Mouse (Mus musculus) lung, embryonic 16.5 days (tissue): ENCODE data around the gene Syne1. TPM values are rescaled to one million over a fixed set of nuclear protein-coding genes. Genes with fewer than 3 reads are reported as not detected.

Source experiments
- ATAC-seq: fragments of 200-750 bp; cut with Nextera tagmentation; 2 replicates; pipeline ENCODE4 v1.8.0; 2017; ENCODE audit warnings: low read depth, mild to moderate bottlenecking, moderate library complexity
- H3K27ac ChIP-seq: fragments of 300-500 bp; sonication (generic); 2 replicates; pipeline ENCODE4 v1.5.1; 2014; ENCODE audit warnings: mild to moderate bottlenecking, control low read depth, low read length
- H3K27me3 ChIP-seq: fragments of 300-500 bp; sonication (generic); 2 replicates; pipeline ENCODE4 v1.6.1; 2014; ENCODE audit warnings: low read depth, low read length, mixed read lengths; ENCODE audit not compliant: control insufficient read depth, insufficient read depth
- H3K36me3 ChIP-seq: fragments of 300-500 bp; sonication (generic); 2 replicates; pipeline ENCODE4 v1.6.1; 2014; ENCODE audit warnings: low read length; ENCODE audit not compliant: control insufficient read depth, insufficient read depth
- H3K4me1 ChIP-seq: fragments of 300-500 bp; sonication (generic); replicated peaks from 2 replicates; pipeline ENCODE4 v1.6.1; 2014; ENCODE audit warnings: low read length, mixed read lengths; ENCODE audit not compliant: control insufficient read depth, insufficient read depth
- H3K4me2 ChIP-seq: fragments of 300-500 bp; sonication (generic); 2 replicates; pipeline ENCODE4 v1.6.1; 2014; ENCODE audit warnings: low read depth, low read length, control low read depth
- H3K4me3 ChIP-seq: fragments of 300-500 bp; sonication (generic); 2 replicates; pipeline ENCODE4 v1.5.1; 2014; ENCODE audit warnings: mild to moderate bottlenecking, low read length, control low read depth
- H3K9ac ChIP-seq: fragments of 300-500 bp; sonication (generic); 2 replicates; pipeline ENCODE4 v1.6.1; 2014; ENCODE audit warnings: low read length, control low read depth
- H3K9me3 ChIP-seq: fragments of 300-500 bp; sonication (generic); 2 replicates; pipeline ENCODE4 v1.6.1; 2016; ENCODE audit warnings: low read length; ENCODE audit not compliant: control insufficient read depth
- WGBS: fragments of 180-500 bp; shearing (Covaris S2); extraction: QIAGEN DNeasy Blood & Tissue Kit; methylation state at CpG from one replicate; pipeline ENCODE4 v1.1.7; 2014; 5-methylcytosine and 5-hydroxymethylcytosine counted together
- polyA plus RNA-seq: library from polyadenylated mRNA; unstranded; fragments of >200 nt; fragmentation: Nextera tagmentation; extraction: Ambion mirVana; gene quantifications from 2 replicates; pipeline ENCODE4 v1.2.1, GENCODE M21; 2015

Gene Syne1
- polyA plus RNA-seq, 1 experiment from 2014 or later: 4.3 TPM

DNA sequence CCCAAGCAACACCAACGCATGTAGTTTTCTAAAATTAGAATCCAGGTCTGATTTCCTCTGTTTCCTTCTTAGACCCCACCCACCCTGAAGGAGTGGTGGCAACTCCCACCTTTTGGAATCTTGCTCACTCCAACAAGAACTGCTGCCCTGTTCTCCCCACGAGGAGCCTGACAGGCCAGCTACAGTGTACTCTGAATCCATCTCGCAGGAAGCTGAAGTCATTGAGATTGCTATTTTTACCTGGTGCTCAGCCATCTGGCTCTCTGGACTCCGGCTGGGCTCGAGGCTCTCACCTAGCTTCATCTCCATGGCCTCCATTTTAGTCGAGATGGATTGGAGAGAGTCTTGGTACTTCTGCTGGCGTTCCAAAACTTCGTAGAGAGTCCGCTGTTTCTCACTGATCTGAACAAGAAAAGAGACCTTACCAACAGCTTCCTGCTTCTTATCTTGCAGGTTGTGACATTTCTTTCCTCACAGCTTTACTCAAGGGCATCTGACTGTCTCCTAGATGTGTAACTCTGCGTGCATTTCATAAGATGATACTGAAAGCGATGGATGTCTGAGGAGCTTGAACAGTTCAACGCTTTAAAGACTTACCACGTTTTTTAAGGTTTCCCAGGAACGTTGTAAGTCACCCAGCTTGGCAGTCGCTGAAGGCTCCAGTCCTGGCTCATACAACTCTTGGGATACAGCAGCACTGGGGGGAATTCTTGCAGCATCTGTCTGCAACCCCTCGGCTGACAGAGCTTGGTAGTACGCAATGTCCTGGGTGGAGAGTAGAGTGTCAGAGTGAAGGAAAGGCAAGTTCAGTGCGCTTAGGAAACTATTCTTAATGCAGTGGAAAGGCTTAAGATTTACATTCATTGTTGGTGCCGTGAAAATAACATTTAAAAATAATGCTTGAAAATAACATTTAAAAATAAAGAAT is 365.9 kb downstream of the Syne1 start:
- Histone ChIP-seq H3K36me3 (no peaks in the 10 kb centered on the region; the same call in 1 of the 2 replicates), H3K27me3 (no peaks in the 10 kb centered on the region), H3K4me1 (peaks cover 3% of the 10 kb centered on the region; the same call in 1 of the 2 replicates), H3K27ac (no peak overlapping the region), H3K9me3 (no peaks in the 10 kb centered on the region), H3K4me2 (no peak overlapping the region), H3K4me3 (no peak overlapping the region), H3K9ac (no peak overlapping the region)
- 62% methylated on average over 19 of the region's 19 CpGs for WGBS
- no peak for ATAC-seq

DNA sequence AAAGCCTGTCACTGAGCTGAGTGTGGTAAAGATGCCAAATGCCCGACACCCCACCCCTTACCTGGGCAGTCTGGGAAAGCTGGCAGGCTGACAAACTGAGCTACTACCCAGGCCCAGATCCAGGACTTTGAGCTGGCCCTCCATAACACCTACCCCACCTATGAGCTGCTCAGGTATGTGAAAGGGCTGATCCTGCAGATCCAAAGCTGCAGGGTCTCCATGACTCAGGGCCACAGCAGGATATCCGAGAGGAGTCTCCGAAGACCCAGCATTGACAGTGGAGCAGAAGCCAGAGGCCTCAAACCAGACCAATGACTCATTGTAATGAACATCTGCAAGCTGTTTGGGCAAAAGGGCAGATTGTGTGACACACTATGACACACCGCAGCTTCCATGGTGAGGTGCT is 369.5 kb downstream of the Syne1 start:
- no peaks in the 10 kb centered on the region for H3K27me3 ChIP-seq
- H3K27ac ChIP-seq: no peak overlapping the region
- no peaks in the 10 kb centered on the region; the same call in 1 of the 2 replicates for H3K36me3 ChIP-seq
- no peak for ATAC-seq
- no peak overlapping the region for H3K4me3 ChIP-seq
- no peak overlapping the region for H3K9ac ChIP-seq
- H3K4me2 ChIP-seq: no peak overlapping the region
- WGBS: 82% methylated on average over 4 of the region's 4 CpGs
- no peaks in the 10 kb centered on the region for H3K9me3 ChIP-seq
- peaks cover 5% of the 10 kb centered on the region; the same call in 1 of the 2 replicates for H3K4me1 ChIP-seq

- Histone ChIP-seq H3K4me3 (no peak overlapping the region), H3K4me1 (peaks cover 2% of the 10 kb centered on the region; the same call in 1 of the 2 replicates), H3K36me3 (no peaks in the 10 kb centered on the region; the same call in 1 of the 2 replicates), H3K27ac (no peak overlapping the region), H3K4me2 (no peak overlapping the region), H3K9me3 (no peaks in the 10 kb centered on the region), H3K27me3 (no peaks in the 10 kb centered on the region), H3K9ac (no peak overlapping the region)
- ATAC-seq: no peak
- WGBS: 76% methylated on average over 3 of the region's 3 CpGs
Measured at GRCm38 (mm10) chr10:5179891-5180290, 371.4 kb downstream of the Syne1 start.

- ATAC-seq: no peak
- 36% methylated on average over 9 of the region's 9 CpGs for WGBS
- Histone ChIP-seq H3K9ac (no peak overlapping the region), H3K4me2 (no peak overlapping the region), H3K27ac (no peak overlapping the region), H3K4me1 (peaks cover 2% of the 10 kb centered on the region; the same call in 1 of the 2 replicates), H3K9me3 (no peaks in the 10 kb centered on the region), H3K27me3 (no peaks in the 10 kb centered on the region), H3K4me3 (no peak overlapping the region), H3K36me3 (no peaks in the 10 kb centered on the region; the same call in 1 of the 2 replicates)
Measured at GRCm38 (mm10) chr10:5177446-5178015, 373.8 kb downstream of the Syne1 start.

- H3K36me3 ChIP-seq: peaks cover 2% of the 10 kb centered on the region; the same call in 1 of the 2 replicates
- no peaks in the 10 kb centered on the region for H3K9me3 ChIP-seq
- peaks cover 2% of the 10 kb centered on the region; the same call in 1 of the 2 replicates for H3K4me1 ChIP-seq
- H3K9ac ChIP-seq: no peak overlapping the region
- 25% methylated on average over 2 of the region's 2 CpGs for WGBS
- no peak for ATAC-seq
- H3K27me3 ChIP-seq: no peaks in the 10 kb centered on the region
- no peak overlapping the region for H3K27ac ChIP-seq
- no peak overlapping the region for H3K4me3 ChIP-seq
- H3K4me2 ChIP-seq: no peak overlapping the region
Measured at GRCm38 (mm10) chr10:5176371-5176770, 374.9 kb downstream of the Syne1 start.

GRCm38 (mm10) chr10:5170425-5170824 is 380.9 kb downstream of the Syne1 start:
- Histone ChIP-seq H3K27ac (no peak overlapping the region), H3K9me3 (no peaks in the 10 kb centered on the region), H3K4me2 (no peak overlapping the region), H3K36me3 (peaks cover 8% of the 10 kb centered on the region; the same call in 1 of the 2 replicates), H3K9ac (no peak overlapping the region), H3K4me3 (no peak overlapping the region), H3K4me1 (no peaks in the 10 kb centered on the region), H3K27me3 (no peaks in the 10 kb centered on the region)
- ATAC-seq: no peak
- 66% methylated on average over 1 of the region's 1 CpGs for whole genome bisulfite sequencing

- no peaks in the 10 kb centered on the region for H3K27me3 ChIP-seq
- no peaks in the 10 kb centered on the region for H3K9me3 ChIP-seq
- no peak overlapping the region for H3K4me2 ChIP-seq
- 59% methylated on average over 3 of the region's 3 CpGs for WGBS
- H3K4me1 ChIP-seq: no peaks in the 10 kb centered on the region
- ATAC-seq: no peak
- no peak overlapping the region for H3K4me3 ChIP-seq
- peaks cover 8% of the 10 kb centered on the region; the same call in 1 of the 2 replicates for H3K36me3 ChIP-seq
- H3K27ac ChIP-seq: no peak overlapping the region
- no peak overlapping the region for H3K9ac ChIP-seq
Measured at GRCm38 (mm10) chr10:5167481-5167880, 383.8 kb downstream of the Syne1 start.

DNA sequence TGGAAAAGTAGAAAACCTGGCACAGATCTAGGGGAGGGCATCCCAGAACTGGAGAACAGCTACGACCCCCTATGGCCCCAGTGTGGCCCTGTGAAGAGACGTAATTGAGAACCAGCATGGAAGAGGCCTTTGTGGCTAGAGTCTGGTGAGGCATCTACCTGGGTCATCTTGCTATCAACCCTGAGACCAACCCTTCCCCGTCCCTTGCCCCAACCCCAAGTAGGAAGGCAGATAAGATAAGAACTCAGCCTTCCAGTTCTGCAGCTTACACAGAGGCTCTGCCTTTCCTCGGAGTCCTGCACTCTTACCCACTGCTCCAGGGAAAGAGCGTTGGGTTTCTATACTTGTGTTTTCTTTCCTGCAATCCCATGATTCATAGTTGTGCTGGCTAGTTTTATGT is 385.8 kb downstream of the Syne1 start:
- WGBS: 53% methylated on average over 5 of the region's 5 CpGs
- H3K36me3 ChIP-seq: peaks cover 2% of the 10 kb centered on the region; the same call in 1 of the 2 replicates
- peaks cover 3% of the 10 kb centered on the region for H3K4me1 ChIP-seq
- no peaks in the 10 kb centered on the region for H3K9me3 ChIP-seq
- ATAC-seq: no peak
- no peaks in the 10 kb centered on the region for H3K27me3 ChIP-seq
- no peak overlapping the region for H3K9ac ChIP-seq
- H3K27ac ChIP-seq: no peak overlapping the region
- H3K4me3 ChIP-seq: no peak overlapping the region
- no peak overlapping the region for H3K4me2 ChIP-seq

DNA sequence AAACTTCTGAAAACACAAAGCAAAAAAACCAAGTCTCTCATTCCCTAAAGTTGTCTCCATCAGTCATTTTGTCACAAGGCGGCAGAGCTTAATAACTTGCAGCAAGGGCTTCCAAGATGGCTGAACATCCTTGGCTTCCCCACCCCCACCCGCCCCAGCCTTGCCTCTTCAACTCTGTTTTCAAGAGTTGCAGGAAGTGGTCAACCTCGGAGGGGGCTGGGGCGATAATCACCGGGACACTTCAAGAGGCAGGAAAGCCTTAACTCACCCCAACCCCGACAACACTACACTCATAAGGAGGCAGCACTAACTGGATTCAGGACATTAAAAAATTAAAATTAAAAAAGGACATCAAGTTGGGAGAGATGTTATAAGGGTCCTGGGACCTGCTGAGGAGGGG is 387.5 kb downstream of the Syne1 start:
- WGBS: 19% methylated on average over 6 of the region's 6 CpGs
- no peak for ATAC-seq
- H3K27me3 ChIP-seq: no peaks in the 10 kb centered on the region

More for the DNA sequence above, 387.5 kb downstream of the Syne1 start:
- H3K4me1 ChIP-seq: peaks cover 6% of the 10 kb centered on the region
- H3K4me2 ChIP-seq: no peak overlapping the region
- H3K9me3 ChIP-seq: no peaks in the 10 kb centered on the region
- no peak overlapping the region for H3K9ac ChIP-seq
- 0 out of 2 replicates have a peak, but pooled peaks cover 2% of the 10 kb centered on the region for H3K36me3 ChIP-seq
- no peak overlapping the region for H3K4me3 ChIP-seq
- no peak overlapping the region for H3K27ac ChIP-seq
